Mouse (Mus musculus) liver, embryonic 14.5 days (tissue): ENCODE results near the gene Phf24. TPM values are rescaled to one million over a fixed set of nuclear protein-coding genes. Genes with fewer than 3 reads are reported as not detected.
A peak's percentile ranks its signal among the peaks of the same experiment; 100 is the strongest.

Source experiments
- ATAC-seq: fragments of 200-750 bp; cut with Nextera tagmentation; 2 replicates; pipeline ENCODE4 v1.8.0; 2017; ENCODE audit warnings: moderate number of reproducible peaks, mild to moderate bottlenecking, moderate library complexity; ENCODE audit not compliant: insufficient read depth
- DNase-seq, 3 experiments: peaks; one replicate each; pipeline ENCODE4 v3.0.0-alpha.2; 2012 to 2013; ENCODE audit warnings: low read depth in 3 of 3, low spot score in 3 of 3
- H3K27ac ChIP-seq: fragments of 300-500 bp; sonication (generic); 2 replicates; pipeline ENCODE4 v1.5.1; 2014; ENCODE audit warnings: moderate library complexity, mild to moderate bottlenecking, control low read depth, inconsistent platforms
- H3K27me3 ChIP-seq: fragments of 300-500 bp; sonication (generic); 2 replicates; pipeline ENCODE4 v1.6.1; 2014; ENCODE audit warnings: mild to moderate bottlenecking, low read length, moderate library complexity; ENCODE audit not compliant: control insufficient read depth, insufficient read depth
- H3K36me3 ChIP-seq: fragments of 300-500 bp; sonication (generic); replicated peaks from 2 replicates; pipeline ENCODE4 v1.6.1; 2014; ENCODE audit warnings: low read depth; ENCODE audit not compliant: control insufficient read depth, insufficient read depth
- H3K4me1 ChIP-seq, 2 experiments: fragments of 200-500 bp in 1 of 2; fragments of 300-500 bp in 1 of 2; sonication (generic) in 1 of 2; replicated peaks; 2 replicates each; pipeline ENCODE4 v1.6.1; 2012 to 2014; ENCODE audit warnings: antibody characterized with exemption in 1 of 2, inconsistent platforms in 1 of 2, low read length in 1 of 2; ENCODE audit not compliant: control insufficient read depth in 2 of 2, insufficient read depth in 2 of 2
- H3K4me2 ChIP-seq: fragments of 300-500 bp; sonication (generic); 2 replicates; pipeline ENCODE4 v1.6.1; 2014; ENCODE audit warnings: low read depth, mild to moderate bottlenecking, control low read depth, moderate library complexity
- H3K4me3 ChIP-seq, 2 experiments: fragments of 200-500 bp in 1 of 2; fragments of 300-500 bp in 1 of 2; sonication (generic) in 1 of 2; 2 replicates each; pipeline ENCODE4 v1.5.1; 2012 to 2014; ENCODE audit warnings: low read depth in 2 of 2, low read length in 2 of 2, mild to moderate bottlenecking in 2 of 2, control low read depth in 1 of 2, inconsistent platforms in 1 of 2, moderate library complexity in 1 of 2; ENCODE audit not compliant: insufficient read depth in 1 of 2
- H3K9ac ChIP-seq: fragments of 300-500 bp; sonication (generic); replicated peaks from 2 replicates; pipeline ENCODE4 v1.6.1; 2014; ENCODE audit warnings: mild to moderate bottlenecking, control low read depth, moderate library complexity
- H3K9me3 ChIP-seq: fragments of 300-500 bp; sonication (generic); 2 replicates; pipeline ENCODE4 v1.6.1; 2016; ENCODE audit warnings: low read length, mixed read lengths; ENCODE audit not compliant: control insufficient read depth
- CTCF ChIP-seq: IDR thresholded peaks from 2 replicates; pipeline ENCODE4 v1.5.1; 2016; ENCODE audit warnings: antibody characterized with exemption, low read depth, control low read depth
- EP300 ChIP-seq: IDR thresholded peaks from 2 replicates; pipeline ENCODE4 v1.6.1; 2016; ENCODE audit warnings: antibody characterized with exemption, low read depth
- WGBS: fragments of 180-500 bp; shearing (Covaris S2); extraction: QIAGEN DNeasy Blood & Tissue Kit; methylation state at CpG from one replicate; pipeline ENCODE4 v1.1.7; 2014; ENCODE audit not compliant: insufficient replicate concordance; 5-methylcytosine and 5-hydroxymethylcytosine counted together
- polyA plus RNA-seq, 2 experiments: library from polyadenylated mRNA; depleted of rRNA in 1 of 2; stranded (reverse) in 1 of 2; unstranded in 1 of 2; fragments of >200 nt; fragmentation: Nextera tagmentation in 1 of 2; extraction: Ambion mirVana in 1 of 2; gene quantifications; 2 replicates each; pipeline versions ENCODE4 v1.2.1 to v1.2.3; 2012 to 2014

Phf24 gene
- polyA plus RNA-seq, 2 experiments: 0.12 to 0.14 TPM

GRCm38 (mm10) chr4:42872746-42873435 is 43.6 kb upstream of the Phf24 start:
- 71% methylated on average over 16 of the region's 16 CpGs for WGBS
- Histone ChIP-seq H3K4me1 (peaks cover 29 to 43% of the 10 kb centered on the region in 2 experiments), H3K4me3 (no peak overlapping the region), H3K9me3 (no peaks in the 10 kb centered on the region), H3K4me2 (no peak overlapping the region), H3K27me3 (no peaks in the 10 kb centered on the region), H3K9ac (no peak overlapping the region), H3K36me3 (no peaks in the 10 kb centered on the region), H3K27ac (no peak overlapping the region)
- ATAC-seq: no peak
- TF ChIP-seq EP300 (no peak), CTCF (no peak)
- DNase-seq: no peak

GRCm38 (mm10) chr4:42874134-42874533 is 42.3 kb upstream of the Phf24 start, which contains the start of gene Fam205c:
Gene Fam205c, minus strand, starts transcription at chr4:42874234.
- H3K27me3 ChIP-seq: no peaks in the 10 kb centered on the region
- 73% methylated on average over 7 of the region's 7 CpGs for WGBS
- DNase-seq (no peak), ATAC-seq (no peak)
- H3K27ac ChIP-seq: no peak within 1 kb of the TSS
- no peak for TF ChIP-seq EP300
- no peak for TF ChIP-seq CTCF
- H3K4me3 ChIP-seq: no peak within 1 kb of the TSS
- H3K36me3 ChIP-seq: no peaks in the 10 kb centered on the region
- H3K4me2 ChIP-seq: no peak within 1 kb of the TSS
- H3K9me3 ChIP-seq: no peaks in the 10 kb centered on the region
- H3K4me1 ChIP-seq: peaks cover 24 to 39% of the 10 kb centered on the region in 2 experiments
- no peak within 1 kb of the TSS for H3K9ac ChIP-seq

GRCm38 (mm10) chr4:42876586-42877291 is 39.7 kb upstream of the Phf24 start:
- Histone ChIP-seq H3K36me3 (no peaks in the 10 kb centered on the region), H3K9ac (no peak overlapping the region), H3K4me2 (no peak overlapping the region), H3K4me1 (peaks cover 23 to 40% of the 10 kb centered on the region in 2 experiments), H3K9me3 (no peaks in the 10 kb centered on the region), H3K27me3 (no peaks in the 10 kb centered on the region), H3K4me3 (no peak overlapping the region), H3K27ac (no peak overlapping the region; the same call in 1 of the 2 replicates)
- TF ChIP-seq CTCF: peak; percentile 79
- no peak for TF ChIP-seq EP300
- 24% methylated on average over 5 of the region's 5 CpGs for WGBS
- DNase-seq (peak in 2 of 3 experiments; percentile 61 to 69), ATAC-seq (peak; percentile 40; the same call in 1 of the 2 replicates)

GRCm38 (mm10) chr4:42877657-42878056 is 38.8 kb upstream of the Phf24 start:
- ATAC-seq: peak; percentile 26; the same call in 1 of the 2 replicates
- H3K4me1 ChIP-seq: peaks cover 23 to 37% of the 10 kb centered on the region in 2 experiments
- WGBS: 59% methylated on average over 2 of the region's 2 CpGs
- no peaks in the 10 kb centered on the region for H3K36me3 ChIP-seq
- no peak overlapping the region for H3K9ac ChIP-seq
- H3K27me3 ChIP-seq: no peaks in the 10 kb centered on the region
- peak; percentile 57 to 70 (median 61) for DNase-seq
- TF ChIP-seq CTCF: no peak
- TF ChIP-seq EP300: peak; percentile 85
- H3K4me2 ChIP-seq: peak overlapping the region; percentile 6
- H3K4me3 ChIP-seq: no peak overlapping the region
- H3K27ac ChIP-seq: 0 out of 2 replicates have a peak overlapping the region, but pooled peaks have one; percentile 9
- H3K9me3 ChIP-seq: no peaks in the 10 kb centered on the region
